Mouse (Mus musculus) MEL (cell line): ENCODE measurements around the gene Krtap5-4. TPM values are rescaled to one million over a fixed set of nuclear protein-coding genes. Genes with fewer than 3 reads are reported as not detected.

Source experiments
- DNase-seq: peaks from one replicate; pipeline ENCODE4 v3.0.0; 2011; ENCODE audit warnings: low read depth, low spot score
- H3K27ac ChIP-seq: 2 replicates; pipeline ENCODE4 v1.5.1; 2012; ENCODE audit warnings: low read depth, mild to moderate bottlenecking, control low read depth, low read length, moderate library complexity; ENCODE audit not compliant: control insufficient read depth
- H3K27me3 ChIP-seq, 2 experiments: fragments of 150-350 bp in 1 of 2; sonication (generic) in 1 of 2; 2 replicates each; pipeline ENCODE4 v1.6.1; 2012; ENCODE audit warnings: low read length in 2 of 2, mild to moderate bottlenecking in 2 of 2, improper control_type of control experiment in 1 of 2, moderate library complexity in 1 of 2; ENCODE audit not compliant: insufficient read depth in 2 of 2, control insufficient read depth in 1 of 2
- H3K36me3 ChIP-seq, 2 experiments: 2 replicates each; pipeline ENCODE4 v1.6.1; 2012 to 2014; ENCODE audit warnings: low read length in 2 of 2, improper control_type of control experiment in 1 of 2, inconsistent platforms in 1 of 2, mild to moderate bottlenecking in 1 of 2; ENCODE audit not compliant: insufficient read depth in 2 of 2, control insufficient read depth in 1 of 2
- H3K4me1 ChIP-seq, 2 experiments: fragments of 150-350 bp in 1 of 2; sonication (generic) in 1 of 2; 2 replicates each; pipeline ENCODE4 v1.6.1; 2012; ENCODE audit warnings: low read length in 2 of 2, improper control_type of control experiment in 1 of 2, mild to moderate bottlenecking in 1 of 2; ENCODE audit not compliant: insufficient read depth in 2 of 2, control insufficient read depth in 1 of 2
- H3K4me3 ChIP-seq, 2 experiments: fragments of 150-350 bp in 1 of 2; sonication (generic) in 1 of 2; 2 replicates each; pipeline ENCODE4 v1.5.1; 2012; ENCODE audit warnings: low read depth in 2 of 2, low read length in 2 of 2, mild to moderate bottlenecking in 2 of 2, moderate library complexity in 2 of 2, control low read depth in 1 of 2, improper control_type of control experiment in 1 of 2; ENCODE audit not compliant: control insufficient read depth in 1 of 2, insufficient read depth in 1 of 2
- H3K79me2 ChIP-seq: 2 replicates; pipeline ENCODE4 v1.6.1; 2012; ENCODE audit warnings: mild to moderate bottlenecking, low read length, moderate library complexity; ENCODE audit not compliant: control insufficient read depth, poor library complexity, insufficient read depth
- H3K9ac ChIP-seq: 2 replicates; pipeline ENCODE4 v1.6.1; 2012; ENCODE audit warnings: low read depth, mild to moderate bottlenecking, control low read depth, low read length, moderate library complexity; ENCODE audit not compliant: control insufficient read depth, poor library complexity, severe bottlenecking
- H3K9me3 ChIP-seq: fragments of 150-350 bp; sonication (generic); replicated peaks from 2 replicates; pipeline ENCODE4 v1.6.1; 2012; ENCODE audit warnings: mild to moderate bottlenecking, low read length, improper control_type of control experiment, moderate library complexity; ENCODE audit not compliant: insufficient read depth
- CHD1 ChIP-seq: IDR thresholded peaks from 2 replicates; pipeline ENCODE4 v1.6.1; 2012; ENCODE audit warnings: low read depth, mild to moderate bottlenecking, inconsistent platforms, low read length, improper control_type of control experiment
- CTCF ChIP-seq, 3 experiments: IDR thresholded peaks in 2 of 3; conservative IDR thresholded peaks in 1 of 3; 2 replicates each; pipeline ENCODE4 v1.5.1; 2011 to 2012; ENCODE audit warnings: low read length in 3 of 3, low read depth in 2 of 3, mild to moderate bottlenecking in 2 of 3, improper control_type of control experiment in 1 of 3, inconsistent platforms in 1 of 3, mixed read lengths in 1 of 3, moderate library complexity in 1 of 3; ENCODE audit not compliant: control insufficient read depth in 1 of 3, insufficient read depth in 1 of 3, poor library complexity in 1 of 3, severe bottlenecking in 1 of 3
- EP300 ChIP-seq, 2 experiments: IDR thresholded peaks; 2 replicates each; pipeline ENCODE4 v1.6.1; 2011; ENCODE audit warnings: improper control_type of control experiment in 2 of 2, low read length in 2 of 2, low read depth in 1 of 2, mild to moderate bottlenecking in 1 of 2
- ETS1 ChIP-seq: IDR thresholded peaks from 2 replicates; pipeline ENCODE4 v1.6.1; 2012; ENCODE audit warnings: low read depth, mild to moderate bottlenecking, inconsistent platforms, low read length, improper control_type of control experiment, moderate library complexity
- GATA1 ChIP-seq: IDR thresholded peaks from 2 replicates; pipeline ENCODE4 v1.6.1; 2011; ENCODE audit warnings: low read depth, low read length, improper control_type of control experiment
- HCFC1 ChIP-seq: IDR thresholded peaks from 2 replicates; pipeline ENCODE4 v1.6.1; 2012; ENCODE audit warnings: low read depth, mild to moderate bottlenecking, inconsistent platforms, low read length, improper control_type of control experiment, moderate library complexity
- JUND ChIP-seq: IDR thresholded peaks from 2 replicates; pipeline ENCODE4 v1.6.1; 2011; ENCODE audit warnings: low read depth, mild to moderate bottlenecking, improper control_type of control experiment, low read length
- MXI1 ChIP-seq: IDR thresholded peaks from 2 replicates; pipeline ENCODE4 v1.6.1; 2011; ENCODE audit warnings: mild to moderate bottlenecking, low read depth, low read length, improper control_type of control experiment
- NRF1 ChIP-seq: IDR thresholded peaks from 2 replicates; pipeline ENCODE4 v1.6.1; 2014; ENCODE audit warnings: low read depth, mild to moderate bottlenecking, inconsistent platforms, low read length, improper control_type of control experiment, moderate library complexity; ENCODE audit not compliant: poor library complexity, insufficient read depth, severe bottlenecking
- POLR2AphosphoS5 ChIP-seq: IDR thresholded peaks from 2 replicates; pipeline ENCODE4 v1.6.1; 2012; ENCODE audit warnings: low read depth, borderline replicate concordance, mild to moderate bottlenecking, inconsistent platforms, low read length, moderate library complexity, mixed read lengths
- RCOR1 ChIP-seq: IDR thresholded peaks from 2 replicates; pipeline ENCODE4 v1.6.1; 2012; ENCODE audit warnings: low read depth, mild to moderate bottlenecking, inconsistent platforms, low read length, improper control_type of control experiment
- SMC3 ChIP-seq: IDR thresholded peaks from 2 replicates; pipeline ENCODE4 v1.6.1; 2011; ENCODE audit warnings: low read depth, low read length, improper control_type of control experiment
- TBP ChIP-seq: IDR thresholded peaks from 2 replicates; pipeline ENCODE4 v1.8.0; 2011; ENCODE audit warnings: low read depth, low read length, improper control_type of control experiment
- TCF12 ChIP-seq: IDR thresholded peaks from 2 replicates; pipeline ENCODE4 v1.6.1; 2014; ENCODE audit warnings: low read depth, mild to moderate bottlenecking, inconsistent platforms, low read length, improper control_type of control experiment, moderate library complexity
- ZC3H11A ChIP-seq: IDR thresholded peaks from 2 replicates; pipeline ENCODE4 v1.6.1; 2012; ENCODE audit warnings: low read depth, mild to moderate bottlenecking, inconsistent platforms, low read length, improper control_type of control experiment
- polyA plus RNA-seq, 2 experiments: library from polyadenylated mRNA; stranded (reverse) in 1 of 2; unstranded in 1 of 2; fragments of >175 nt in 1 of 2; fragments of >200 nt in 1 of 2; gene quantifications; 2 replicates each; pipeline versions ENCODE4 v1.2.1 to v1.2.4; 2012; ENCODE audit warnings: low replicate concordance in 2 of 2, low read depth in 1 of 2; ENCODE audit not compliant: insufficient read length in 2 of 2, insufficient read depth in 1 of 2, missing spikeins in 1 of 2
- total RNA-seq: library from RNA; depleted of rRNA; stranded (reverse); fragments of 300-350 nt; gene quantifications from 2 replicates; pipeline ENCODE4 v1.2.3, GENCODE M21; 2012

Gene Krtap5-4
- total and polyA plus RNA-seq, 3 experiments, result not detected

GRCm38 (mm10) chr7:142347542-142347941 is 44.2 kb downstream of the Krtap5-4 start:
- H3K79me2 ChIP-seq, result no peaks in the 10 kb centered on the region
- TF ChIP-seq ETS1, result peak; percentile 55
- TF ChIP-seq ZC3H11A, result no peak
- TF ChIP-seq CTCF (IDR thresholded peaks at IDR 0.05 in 2 of 3, conservative IDR thresholded peaks at IDR 0.05 in 1 of 3; ENCODE audit: control insufficient read depth in 1 of 3, insufficient read depth in 1 of 3, low read depth in 2 of 3, low read length in 3 of 3, poor library complexity in 1 of 3, severe bottlenecking in 1 of 3), result no peak
- no peak for TF ChIP-seq SMC3
- TF ChIP-seq TBP, result no peak
- no peak for TF ChIP-seq TCF12
- no peak overlapping the region for H3K9ac ChIP-seq
- H3K36me3 ChIP-seq, result peaks cover 0 to 16% of the 10 kb centered on the region in 2 experiments; a peak in 2 of 4 replicates
- no peak overlapping the region for H3K4me3 ChIP-seq
- H3K27me3 ChIP-seq, result no peaks in the 10 kb centered on the region
- no peak for DNase-seq
- H3K4me1 ChIP-seq, result peaks cover 14 to 16% of the 10 kb centered on the region in 2 experiments
- H3K27ac ChIP-seq, result no peak overlapping the region
- no peaks in the 10 kb centered on the region for H3K9me3 ChIP-seq

- Histone ChIP-seq H3K4me3 (no peak overlapping the region), H3K27ac (no peak overlapping the region), H3K27me3 (no peaks in the 10 kb centered on the region), H3K79me2 (no peaks in the 10 kb centered on the region), H3K9ac (no peak overlapping the region), H3K9me3 (no peaks in the 10 kb centered on the region), H3K4me1 (peaks cover 23 to 27% of the 10 kb centered on the region in 2 experiments), H3K36me3 (peaks cover 0 to 30% of the 10 kb centered on the region in 2 experiments; a peak in 2 of 4 replicates)
- TF ChIP-seq CHD1, result no peak
- TF ChIP-seq POLR2AphosphoS5, result no peak
- TF ChIP-seq NRF1, result no peak
- TF ChIP-seq RCOR1, result no peak
- TF ChIP-seq JUND, result no peak
- no peak for TF ChIP-seq MXI1
- no peak for TF ChIP-seq HCFC1
- TF ChIP-seq SMC3, result no peak
- no peak for TF ChIP-seq GATA1
- TF ChIP-seq EP300 (IDR thresholded peaks at IDR 0.05; ENCODE audit: low read depth in 1 of 2, low read length in 2 of 2), result no peak
- no peak for DNase-seq
Observed at GRCm38 (mm10) chr7:142349308-142349961, 46.1 kb downstream of the Krtap5-4 start.
